Mouse (Mus musculus): ENCODE measurements at regions not wholly inside any gene's neighbourhood (a gene's known extent, or its start where the extent isn't known, plus 50 kb on each side); places are given as distances from the start of the nearest gene placed in this dataset.

GRCm38 (mm10) chr1:88575917-88576669, 66.2 kb upstream of the Glrp1 start:
- no peak for DNase-seq (ENCODE audit: low spot score in 2 of 2)

DNA sequence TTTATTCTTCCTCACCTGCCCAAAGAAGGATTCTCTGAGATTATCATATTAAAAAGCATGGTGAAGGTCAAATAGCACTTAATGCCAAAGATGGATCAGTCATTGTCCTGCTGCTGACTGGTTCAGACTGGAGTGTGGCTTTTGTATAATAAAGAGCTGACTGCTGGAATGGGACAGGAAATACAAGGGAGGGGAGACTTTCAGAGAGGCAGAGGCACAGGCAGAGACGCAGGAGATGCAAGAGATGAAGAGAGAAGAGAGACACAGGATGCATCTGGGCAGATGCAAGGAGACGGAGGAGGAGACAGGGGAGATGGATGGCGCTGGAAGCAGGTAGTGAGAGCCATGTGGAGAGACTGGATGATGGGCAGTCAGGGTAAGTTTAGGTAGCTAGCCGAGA, 65.4 kb upstream of the Glrp1 start:
- no peak for DNase-seq (ENCODE audit: low spot score in 2 of 2)

DNA sequence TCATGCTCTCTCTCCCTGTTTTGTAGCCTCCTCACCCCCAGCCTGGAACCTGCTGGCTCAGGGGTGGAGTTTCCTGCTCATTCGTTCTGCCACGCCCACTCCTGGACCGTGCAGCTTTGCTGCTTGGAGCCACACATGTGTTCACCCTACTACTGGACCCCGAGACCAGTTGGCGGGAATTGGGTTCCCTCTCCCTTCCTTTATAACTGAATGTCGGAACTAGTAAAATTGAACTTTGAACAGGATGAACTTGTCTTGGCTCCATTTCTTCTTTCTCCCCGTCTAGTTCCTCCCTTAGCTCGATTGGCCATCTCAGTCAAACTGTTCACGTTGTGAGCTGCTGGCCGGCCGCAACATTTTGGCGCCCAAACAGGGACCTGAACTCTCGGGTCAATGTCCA, 62.3 kb upstream of the Glrp1 start:
- DNase-seq (ENCODE audit: low spot score in 2 of 2), result no peak

DNA sequence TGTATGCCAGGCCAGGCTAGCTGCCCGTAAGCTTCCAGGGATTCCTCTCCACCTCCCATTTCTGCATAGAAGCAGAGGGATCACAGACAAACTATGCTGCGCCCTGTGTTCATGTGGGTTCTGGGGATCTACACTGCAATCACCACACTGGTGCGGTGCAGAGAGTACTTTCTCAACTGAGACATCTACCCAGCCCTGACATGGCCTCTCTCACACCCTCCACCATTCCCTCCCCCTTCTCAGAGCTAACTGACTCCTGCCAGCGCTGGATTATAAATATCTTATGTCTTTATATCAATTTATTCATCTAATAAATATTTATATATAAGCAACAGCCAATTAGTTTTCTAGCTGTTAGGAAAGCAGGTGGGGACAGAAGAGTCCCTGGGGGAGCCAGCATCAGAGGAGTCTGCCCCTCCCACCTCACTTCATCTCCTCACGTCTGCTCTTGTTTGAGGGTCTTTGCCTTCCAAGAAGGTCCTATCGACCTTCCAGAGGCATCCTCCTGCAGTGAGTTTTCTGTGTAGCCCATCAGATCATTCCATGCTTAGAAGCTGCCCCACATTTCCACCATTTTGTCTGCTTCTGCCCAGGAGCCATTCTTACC, 58.7 kb upstream of the Glrp1 start:
- no peak for DNase-seq (ENCODE audit: low spot score in 2 of 2)

DNA sequence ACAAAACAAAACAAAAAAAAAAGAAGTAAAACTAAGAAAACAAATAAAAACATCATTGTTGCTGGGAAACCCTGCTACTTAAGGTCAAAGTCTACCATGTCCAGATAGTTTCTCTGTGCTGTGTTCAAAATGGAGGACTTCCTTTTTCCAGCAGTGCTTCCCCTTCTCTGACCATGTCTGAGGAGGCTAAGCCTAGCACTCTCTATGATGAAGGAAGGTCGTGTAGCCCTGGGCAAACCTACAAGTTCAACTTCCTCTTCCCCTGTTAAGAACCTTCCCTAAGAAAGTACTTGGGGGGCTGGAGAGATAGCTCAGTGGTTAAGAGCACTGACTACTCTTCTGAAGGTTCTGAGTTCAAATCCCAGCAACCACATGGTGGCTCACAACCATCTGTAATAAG, 57.3 kb upstream of the Glrp1 start:
- DNase-seq (ENCODE audit: low spot score in 2 of 2), result no peak

GRCm38 (mm10) chr1:88566426-88566825, 56.6 kb upstream of the Glrp1 start:
- no peak for DNase-seq (ENCODE audit: low spot score in 2 of 2)

- DNase-seq (ENCODE audit: low spot score in 2 of 2), result no peak
Measured at GRCm38 (mm10) chr1:88564825-88565224, 55.0 kb upstream of the Glrp1 start.

- peak; percentile 75 to 80 for DNase-seq (ENCODE audit: low spot score in 2 of 2)
Measured at GRCm38 (mm10) chr1:88562361-88562760, 52.5 kb upstream of the Glrp1 start.

GRCm38 (mm10) chr1:88560771-88561170, 50.9 kb upstream of the Glrp1 start:
- no peak for DNase-seq (ENCODE audit: low spot score in 2 of 2)
